Mouse (Mus musculus): ENCODE measurements around the gene Nudt4.

Nudt4 gene

DNA sequence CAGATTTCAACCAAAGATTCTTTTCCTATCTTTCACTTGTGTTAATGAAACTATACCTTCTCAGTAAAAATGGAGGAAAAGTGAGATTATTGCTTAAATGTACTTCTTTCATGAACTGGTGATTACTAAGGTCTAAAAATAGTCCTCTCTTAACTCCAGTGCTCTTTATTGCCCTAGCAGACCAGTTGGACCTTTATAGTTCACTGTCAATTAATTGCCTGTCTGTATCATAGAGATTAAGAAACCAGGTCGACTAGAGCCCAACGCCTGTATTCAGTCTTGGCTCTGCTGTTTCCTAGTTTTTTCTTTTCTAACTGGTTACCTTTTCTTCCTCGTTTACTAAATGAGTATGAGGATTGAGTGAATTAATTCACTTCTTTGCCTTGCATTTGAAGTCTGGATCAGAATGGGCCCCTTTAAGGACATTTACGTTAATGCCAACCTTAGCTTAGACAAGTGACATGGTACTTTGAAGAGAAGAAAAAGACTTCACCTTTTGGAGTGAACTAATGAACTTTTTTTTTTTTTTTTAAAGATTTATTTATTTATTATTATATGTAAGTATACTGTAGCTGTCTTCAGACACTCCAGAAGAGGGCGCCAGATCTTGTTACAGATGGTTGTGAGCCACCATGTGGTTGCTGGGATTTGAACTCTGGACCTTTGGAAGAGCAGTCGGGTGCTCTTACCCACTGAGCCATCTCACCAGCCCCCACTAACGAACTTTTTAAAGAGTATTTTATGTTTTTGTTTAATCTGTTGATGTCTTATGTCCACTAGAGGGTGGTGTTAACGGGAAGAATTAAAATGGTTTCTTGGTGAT, 28.3 kb downstream of the Nudt4 start:
- DNase-seq = no peak

GRCm38 (mm10) chr10:95533382-95533781, 30.6 kb downstream of the Nudt4 start:
- DNase-seq = no peak

- DNase-seq = no peak
Observed at GRCm38 (mm10) chr10:95532916-95533315, 31.0 kb downstream of the Nudt4 start.

DNA sequence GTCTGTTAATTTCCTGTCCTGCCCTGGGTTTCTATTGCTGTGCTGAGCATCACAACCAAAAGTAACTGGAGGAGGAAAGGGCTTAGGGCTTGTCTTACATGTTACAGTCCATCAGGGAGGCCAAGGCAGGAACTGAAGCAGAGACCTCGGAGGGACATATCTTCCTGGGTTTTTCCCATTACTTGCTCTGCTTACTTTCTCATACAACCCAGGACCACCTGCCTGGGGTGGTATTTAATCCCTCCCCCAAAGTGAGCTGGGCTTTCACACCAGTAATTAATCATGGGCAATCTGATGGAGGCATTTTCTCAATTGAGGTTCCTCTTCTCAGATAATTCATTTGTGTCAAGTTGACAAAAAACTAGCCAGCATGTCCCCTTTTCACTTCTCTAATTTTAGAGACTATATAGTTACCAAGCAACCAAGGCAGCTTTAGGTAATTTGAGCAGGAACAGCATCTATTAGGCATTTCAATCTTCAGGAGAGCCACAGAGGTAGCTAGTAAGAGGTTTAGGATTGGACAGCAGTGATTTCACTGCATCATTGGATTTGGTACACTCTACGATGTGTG, 33.3 kb downstream of the Nudt4 start:
- no peak for DNase-seq

GRCm38 (mm10) chr10:95526495-95527122, 37.3 kb downstream of the Nudt4 start:
- no peak for DNase-seq

DNA sequence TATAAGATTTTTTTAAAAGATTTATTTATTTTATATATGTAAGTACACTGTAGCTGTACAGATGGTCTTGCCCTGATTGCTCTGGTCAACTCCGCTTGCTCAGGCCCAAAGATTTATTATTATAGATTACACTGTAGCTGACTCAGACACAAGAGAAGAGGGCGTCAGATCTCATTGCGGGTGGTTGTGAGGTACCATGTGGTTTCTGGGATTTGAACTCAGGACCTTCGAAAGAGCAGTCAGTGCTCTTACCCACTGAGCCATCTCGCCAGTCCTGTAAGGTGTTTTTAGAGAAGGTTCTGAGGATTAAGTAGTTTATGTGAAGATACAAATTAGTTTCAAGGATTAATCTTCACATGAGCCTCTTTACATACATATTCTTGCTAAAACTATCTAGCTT, 38.1 kb downstream of the Nudt4 start:
- no peak for DNase-seq

DNA sequence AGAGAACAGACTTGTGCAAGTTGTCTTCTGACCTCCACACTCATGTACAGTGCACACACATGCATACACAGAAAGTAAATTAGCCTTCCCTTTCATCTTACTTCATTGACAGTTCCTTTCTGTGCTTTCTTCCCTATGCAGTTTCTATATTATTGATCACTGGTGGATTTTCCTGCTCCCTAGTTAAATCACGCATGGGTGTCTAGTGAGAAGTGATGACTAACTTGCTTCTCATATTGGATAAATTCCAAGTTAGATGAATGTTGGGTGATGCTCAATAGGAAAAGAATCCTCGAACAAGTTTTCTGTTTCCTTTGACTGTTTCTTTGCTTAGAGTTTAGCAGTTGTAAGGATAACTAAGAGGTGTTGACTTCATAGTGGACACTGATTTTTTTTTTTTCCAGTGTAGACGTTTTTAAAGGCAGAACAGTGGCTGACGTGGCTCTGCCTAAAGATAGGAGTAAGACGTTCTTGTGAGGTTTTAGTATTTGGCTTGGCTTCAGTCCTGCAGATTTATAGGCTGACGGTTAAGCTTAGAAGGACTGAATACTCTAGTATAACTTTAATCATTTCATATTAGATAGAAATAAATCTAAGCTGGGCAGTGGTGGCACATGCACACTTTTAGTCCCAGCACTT, 38.8 kb downstream of the Nudt4 start:
- DNase-seq = no peak

GRCm38 (mm10) chr10:95517656-95518055, 46.3 kb downstream of the Nudt4 start:
- no peak for DNase-seq

- DNase-seq = peak; percentile 46
Observed at GRCm38 (mm10) chr10:95515293-95515931, 48.5 kb downstream of the Nudt4 start.

DNA sequence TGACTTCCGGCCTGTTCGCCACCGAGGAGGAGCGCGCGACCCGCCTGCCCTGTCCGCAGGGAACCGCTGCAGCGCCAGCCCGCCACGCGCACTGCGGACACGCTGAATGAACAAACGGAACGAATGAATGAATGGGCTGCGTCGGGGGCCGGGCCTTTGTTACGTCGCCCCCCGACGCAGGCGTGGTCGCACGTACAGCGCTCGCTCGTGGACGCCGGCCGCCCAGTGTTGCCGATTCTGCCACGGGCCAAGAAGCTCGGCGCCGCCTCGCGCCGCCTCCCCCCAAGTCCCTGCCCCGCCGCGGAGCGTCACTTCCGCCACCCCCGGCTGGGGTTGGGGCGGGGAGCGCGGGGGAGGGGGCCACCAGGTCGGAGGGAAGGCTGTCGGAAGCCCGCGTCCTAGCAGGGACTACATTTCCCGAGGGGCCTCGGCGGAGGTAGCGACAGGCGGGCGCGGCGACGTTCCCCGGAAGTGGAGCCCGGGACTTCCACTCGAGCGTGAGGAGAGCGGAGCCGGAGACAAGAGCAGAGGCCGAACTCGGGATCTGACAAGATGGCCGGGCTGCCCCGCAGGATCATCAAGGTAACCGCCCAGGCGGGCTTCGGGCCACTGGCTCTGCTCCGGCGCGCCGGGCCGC, 49.2 kb downstream of the Nudt4 start, which contains the start of gene Ube2n:
TSS of gene Ube2n (plus strand) at position 490 of the 637 bp plus-strand sequence.
- peak; percentile 99 for DNase-seq

DNA sequence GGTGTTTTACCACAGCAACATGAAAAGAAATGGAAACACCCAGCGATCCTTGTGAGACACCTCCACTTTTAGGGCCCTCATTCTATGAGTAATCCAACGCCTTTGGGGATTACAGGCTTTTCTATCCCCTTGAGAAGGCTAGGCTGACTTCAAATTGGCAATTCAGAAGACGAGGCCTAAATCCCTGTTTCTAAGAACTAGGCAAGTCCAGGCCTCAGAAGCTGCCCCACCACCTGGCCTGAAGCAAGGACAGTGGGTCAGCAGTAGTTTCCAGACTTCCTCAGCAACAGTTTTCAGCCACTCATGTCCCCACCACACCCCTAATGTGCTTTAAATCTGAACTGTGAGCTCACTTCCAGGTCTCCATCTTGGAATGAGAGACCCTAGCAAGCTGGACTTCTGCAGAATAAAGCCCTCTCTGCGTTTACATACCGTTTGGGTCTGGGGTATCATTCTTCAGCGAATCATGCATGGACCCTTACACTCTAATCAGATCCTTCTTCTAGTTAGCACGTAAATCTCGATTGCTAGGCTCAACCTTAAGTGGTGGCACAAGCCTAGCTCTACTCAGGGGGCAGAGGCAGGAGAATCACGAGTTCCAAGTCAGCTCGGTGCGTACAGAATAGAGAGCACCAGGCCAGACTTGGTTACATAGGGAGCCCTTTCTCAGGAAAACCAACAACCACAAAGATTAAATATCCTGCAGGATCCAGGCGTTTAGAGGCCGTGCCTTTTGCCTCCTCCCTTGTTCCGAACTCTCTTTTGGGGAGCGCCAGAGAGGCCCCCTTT, 50.0 kb downstream of the Nudt4 start:
- peak; percentile 45 for DNase-seq

DNA sequence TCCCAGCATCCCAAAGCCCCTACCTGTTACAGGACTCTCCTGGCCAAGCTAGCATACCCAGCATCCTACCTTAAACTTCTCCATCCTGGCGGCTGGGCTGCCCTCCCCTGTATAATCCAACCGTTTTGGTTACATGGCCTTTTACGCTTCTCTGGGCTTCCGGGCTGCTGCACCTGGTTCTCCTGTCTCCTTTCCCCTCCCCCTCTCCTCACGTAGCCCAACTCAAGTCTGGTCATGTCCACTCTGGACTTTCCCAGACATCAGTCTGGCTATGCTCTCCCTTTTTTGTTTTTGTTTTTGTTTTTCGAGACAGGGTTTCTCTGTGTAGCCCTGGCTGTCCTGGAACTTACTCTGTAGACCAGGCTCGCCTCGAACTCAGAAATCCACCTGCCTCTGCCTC, 51.3 kb downstream of the Nudt4 start:
- DNase-seq = no peak

DNA sequence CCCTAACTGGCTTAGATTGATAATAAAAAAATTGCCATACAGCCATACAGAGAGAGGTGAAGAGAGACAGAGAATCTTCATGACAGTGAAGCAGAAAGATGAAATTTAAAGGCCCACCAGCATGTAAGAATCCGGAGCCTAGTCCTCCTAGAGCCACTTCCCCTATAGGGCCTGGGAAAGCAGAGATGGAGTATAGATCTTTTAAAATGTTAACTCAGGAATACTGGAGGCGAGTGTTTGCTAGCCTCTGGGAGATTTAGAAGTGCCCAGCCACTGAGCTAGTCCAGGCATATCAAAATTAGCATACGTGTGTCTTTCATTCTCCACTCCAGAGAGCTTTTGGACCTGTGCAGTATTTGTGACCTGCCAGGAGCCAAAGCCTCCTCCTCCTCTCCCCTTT, 54.7 kb downstream of the Nudt4 start:
- no peak for DNase-seq

DNA sequence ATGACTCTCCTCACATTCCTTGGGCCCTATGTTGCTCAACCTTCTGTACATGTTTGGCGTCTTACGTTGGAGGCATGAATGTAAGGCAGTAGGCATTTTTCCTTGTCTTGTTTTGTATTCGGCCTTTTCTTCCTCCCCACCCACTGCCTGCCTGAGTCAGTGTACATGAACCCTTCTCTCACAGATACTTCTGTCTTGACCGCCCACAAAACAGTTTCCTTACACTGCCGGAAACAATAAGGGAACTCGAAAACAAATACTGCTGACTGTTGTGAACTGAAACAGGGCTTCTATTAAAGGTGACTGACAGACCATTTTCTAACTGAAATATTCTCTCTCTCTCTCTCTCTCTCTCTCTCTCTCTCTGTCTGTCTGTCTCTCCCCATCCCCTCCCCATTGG, 55.2 kb downstream of the Nudt4 start:
- DNase-seq = no peak

DNA sequence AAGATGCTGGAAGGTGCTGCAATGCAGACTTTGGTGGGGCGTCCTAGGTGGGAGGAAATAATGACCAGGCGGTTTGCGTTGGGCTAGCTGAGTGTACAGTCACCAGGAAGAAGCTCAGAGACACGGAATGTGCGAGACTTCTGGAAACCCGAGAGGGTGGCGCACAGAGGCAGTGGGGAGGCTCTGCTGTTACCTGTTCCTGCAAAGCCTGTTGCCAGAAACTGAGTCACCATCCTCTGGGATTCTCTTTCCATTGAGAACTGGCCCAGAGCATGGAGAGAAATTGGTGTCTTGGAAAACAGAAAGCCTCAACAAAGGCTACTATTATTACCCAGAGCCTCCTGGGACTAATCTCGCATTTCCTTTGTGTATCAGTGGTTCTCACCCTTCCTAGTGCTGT, 55.8 kb downstream of the Nudt4 start:
- no peak for DNase-seq

GRCm38 (mm10) chr10:95504341-95504740, 59.6 kb downstream of the Nudt4 start:
- no peak for DNase-seq

DNA sequence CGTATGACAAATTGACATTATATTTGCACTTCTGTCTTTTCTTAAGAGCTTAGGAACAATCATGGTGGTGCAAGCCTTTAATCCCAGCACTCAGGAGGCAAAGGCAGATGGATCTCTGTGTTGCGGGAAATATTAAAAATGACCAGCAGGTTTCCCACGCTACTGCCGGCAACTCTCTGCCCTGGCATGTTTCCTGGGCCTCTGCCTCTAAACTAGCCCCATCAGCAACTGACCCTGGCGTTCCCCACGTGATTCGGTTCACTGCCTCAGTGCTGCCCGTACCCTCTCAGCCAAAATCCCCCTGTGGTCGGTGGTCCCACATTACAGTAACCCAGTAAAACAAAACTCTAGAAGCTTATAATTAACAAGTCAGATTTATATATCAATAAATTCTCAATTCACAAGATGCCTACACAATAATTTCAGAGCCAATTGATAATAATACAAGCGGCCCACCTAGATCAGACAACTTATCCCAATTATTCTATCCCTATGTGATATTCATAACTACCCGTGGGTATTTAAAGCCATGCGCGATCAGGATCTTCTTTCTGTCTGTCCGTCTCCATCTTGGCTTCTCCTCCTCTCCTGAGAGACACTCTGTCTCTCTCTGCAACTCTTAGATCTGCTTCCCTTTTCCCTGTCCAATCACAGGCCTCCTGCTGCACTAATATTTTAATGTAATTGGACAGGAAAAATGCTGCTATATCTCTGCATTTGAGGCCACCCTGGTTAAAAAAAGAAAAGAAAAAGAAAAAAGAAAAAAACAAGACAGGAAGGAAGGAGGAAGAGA, 60.3 kb downstream of the Nudt4 start:
- DNase-seq = no peak

- DNase-seq = peak; percentile 97
Observed at GRCm38 (mm10) chr10:95501463-95502081, 62.4 kb downstream of the Nudt4 start, which contains the start of gene Mrpl42. Mrpl42 (minus strand) TSS chr10:95501940.

DNA sequence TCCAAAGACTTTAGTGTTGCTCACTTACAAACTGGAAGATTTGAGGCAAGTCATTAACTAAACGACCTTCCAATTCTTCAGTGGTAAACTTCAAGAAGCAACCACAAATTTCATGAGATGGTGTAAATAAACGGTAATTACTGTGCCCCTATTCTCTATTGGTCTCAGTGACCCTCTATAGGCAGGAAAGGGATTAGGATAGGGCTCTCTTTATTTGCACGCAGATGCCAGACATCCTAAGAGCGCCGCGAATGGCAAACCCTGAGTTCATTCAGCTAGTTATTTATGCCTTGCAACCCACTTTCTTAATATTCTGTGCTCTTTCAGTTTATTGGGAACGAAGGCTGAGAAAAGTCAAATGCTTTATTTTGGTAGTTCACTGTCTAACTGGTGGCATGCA, 62.9 kb downstream of the Nudt4 start:
- peak; percentile 38 for DNase-seq

Measured in embryo, embryonic 11 days (tissue).